Mouse (Mus musculus) heart, embryonic 15.5 days (tissue): ENCODE data around the gene Zc3h10. TPM values are rescaled to one million over a fixed set of nuclear protein-coding genes. Genes with fewer than 3 reads are reported as not detected.
"Not testable (repeated sequence)": the region's sequence is repeated elsewhere in the genome, so short reads cannot be mapped to it uniquely, and the experiment has no call there.

Experiments used
- ATAC-seq: fragments of 200-750 bp; cut with Nextera tagmentation; replicated peaks from 2 replicates; pipeline ENCODE4 v1.8.0; 2017; ENCODE audit warnings: low read depth, moderate TSS enrichment; ENCODE audit not compliant: insufficient number of reproducible peaks, insufficient read depth, low FRiP score
- H3K27ac ChIP-seq: fragments of 300-500 bp; sonication (generic); 2 replicates; pipeline ENCODE4 v1.5.1; 2015; ENCODE audit warnings: mild to moderate bottlenecking, inconsistent platforms
- H3K27me3 ChIP-seq: fragments of 300-500 bp; sonication (generic); 2 replicates; pipeline ENCODE4 v1.6.1; 2015; ENCODE audit warnings: inconsistent platforms
- H3K36me3 ChIP-seq: fragments of 300-500 bp; sonication (generic); 2 replicates; pipeline ENCODE4 v1.6.1; 2015; ENCODE audit warnings: mild to moderate bottlenecking, inconsistent platforms
- H3K4me1 ChIP-seq: fragments of 300-500 bp; sonication (generic); replicated peaks from 2 replicates; pipeline ENCODE4 v1.6.1; 2015; ENCODE audit warnings: inconsistent platforms
- H3K4me2 ChIP-seq: fragments of 300-500 bp; sonication (generic); 2 replicates; pipeline ENCODE4 v1.6.1; 2015; ENCODE audit warnings: inconsistent platforms, mild to moderate bottlenecking, moderate library complexity
- H3K4me3 ChIP-seq: fragments of 300-500 bp; sonication (generic); 2 replicates; pipeline ENCODE4 v1.5.1; 2015; ENCODE audit warnings: mild to moderate bottlenecking, inconsistent platforms
- H3K9ac ChIP-seq: fragments of 300-500 bp; sonication (generic); 2 replicates; pipeline ENCODE4 v1.6.1; 2015; ENCODE audit warnings: mild to moderate bottlenecking, inconsistent platforms
- H3K9me3 ChIP-seq: fragments of 300-500 bp; sonication (generic); replicated peaks from 2 replicates; pipeline ENCODE4 v1.6.1; 2016; ENCODE audit warnings: inconsistent platforms
- WGBS: fragments of 180-500 bp; shearing (Covaris S2); methylation state at CpG from one replicate; pipeline ENCODE4 v1.1.7; 2015; ENCODE audit warnings: mixed read lengths; 5-methylcytosine and 5-hydroxymethylcytosine counted together
- polyA plus RNA-seq: library from polyadenylated mRNA; unstranded; fragments of >200 nt; fragmentation: Nextera tagmentation; extraction: Ambion mirVana; gene quantifications from 2 replicates; pipeline ENCODE4 v1.2.1, GENCODE M21; 2015

Gene Zc3h10
- polyA plus RNA-seq, 1 experiment from 2014 or later: 10.2 TPM

GRCm38 (mm10) chr10:128505371-128505667 lies 42.3 kb downstream of the Zc3h10 start:
- peaks cover 14% of the 10 kb centered on the region for H3K4me1 ChIP-seq
- H3K27ac ChIP-seq, ATAC-seq, H3K4me2 ChIP-seq, H3K9ac ChIP-seq, H3K4me3 ChIP-seq, H3K27me3 ChIP-seq, H3K9me3 ChIP-seq: not testable (repeated sequence)
- H3K36me3 ChIP-seq: peaks cover 11% of the 10 kb centered on the region
- 79% methylated on average over 5 of the region's 5 CpGs for WGBS

- Histone ChIP-seq H3K4me3 (no peak overlapping the region), H3K27ac (no peak overlapping the region), H3K9me3 (no peaks in the 10 kb centered on the region), H3K9ac (no peak overlapping the region), H3K4me2 (no peak overlapping the region), H3K27me3 (no peaks in the 10 kb centered on the region), H3K4me1 (peaks cover 17% of the 10 kb centered on the region), H3K36me3 (peaks cover 8% of the 10 kb centered on the region; the same call in 1 of the 2 replicates)
- 59% methylated on average over 9 of the region's 9 CpGs for WGBS
- no peak for ATAC-seq
Measured at GRCm38 (mm10) chr10:128504641-128505370, 42.8 kb downstream of the Zc3h10 start.

GRCm38 (mm10) chr10:128504012-128504411 lies 43.6 kb downstream of the Zc3h10 start:
- H3K27me3 ChIP-seq: no peaks in the 10 kb centered on the region
- H3K36me3 ChIP-seq: peaks cover 1% of the 10 kb centered on the region; the same call in 1 of the 2 replicates
- no peak for ATAC-seq
- no peak overlapping the region for H3K4me2 ChIP-seq
- H3K9me3 ChIP-seq: no peaks in the 10 kb centered on the region
- 78% methylated on average over 3 of the region's 3 CpGs for WGBS
- no peak overlapping the region for H3K27ac ChIP-seq
- H3K4me3 ChIP-seq: no peak overlapping the region
- H3K9ac ChIP-seq: no peak overlapping the region
- H3K4me1 ChIP-seq: peaks cover 20% of the 10 kb centered on the region

- H3K27ac ChIP-seq: no peak overlapping the region
- H3K4me3 ChIP-seq: no peak overlapping the region
- ATAC-seq: no peak
- H3K36me3 ChIP-seq: no peaks in the 10 kb centered on the region
- H3K9me3 ChIP-seq: no peaks in the 10 kb centered on the region
- H3K4me2 ChIP-seq: no peak overlapping the region
- no peak overlapping the region for H3K9ac ChIP-seq
- no peaks in the 10 kb centered on the region for H3K27me3 ChIP-seq
- WGBS: 75% methylated on average over 8 of the region's 8 CpGs
- peaks cover 20% of the 10 kb centered on the region for H3K4me1 ChIP-seq
Measured at GRCm38 (mm10) chr10:128503532-128503931, 44.0 kb downstream of the Zc3h10 start.

- H3K27me3 ChIP-seq: no peaks in the 10 kb centered on the region
- ATAC-seq: no peak
- no peak overlapping the region for H3K4me2 ChIP-seq
- no peak overlapping the region for H3K4me3 ChIP-seq
- H3K9ac ChIP-seq: no peak overlapping the region
- H3K27ac ChIP-seq: no peak overlapping the region
- no peaks in the 10 kb centered on the region for H3K9me3 ChIP-seq
- WGBS: 79% methylated on average over 5 of the region's 5 CpGs
- H3K36me3 ChIP-seq: no peaks in the 10 kb centered on the region
- peaks cover 26% of the 10 kb centered on the region for H3K4me1 ChIP-seq
Measured at GRCm38 (mm10) chr10:128502341-128502740, 45.2 kb downstream of the Zc3h10 start.

GRCm38 (mm10) chr10:128499116-128499671 lies 48.4 kb downstream of the Zc3h10 start:
- Histone ChIP-seq H3K4me2 (peak overlapping the region; percentile 75), H3K4me1 (peaks cover 42% of the 10 kb centered on the region), H3K9ac (peak overlapping the region; percentile 67), H3K27me3 (no peaks in the 10 kb centered on the region), H3K9me3 (no peaks in the 10 kb centered on the region), H3K36me3 (no peaks in the 10 kb centered on the region), H3K4me3 (peak overlapping the region; percentile 61), H3K27ac (peak overlapping the region; percentile 94)
- peak; percentile 20 for ATAC-seq
- WGBS: 1% methylated on average over 21 of the region's 21 CpGs

- H3K4me2 ChIP-seq: peak within 1 kb of the TSS; percentile 75
- no peaks in the 10 kb centered on the region for H3K9me3 ChIP-seq
- H3K4me3 ChIP-seq: peak within 1 kb of the TSS; percentile 61
- no peaks in the 10 kb centered on the region for H3K27me3 ChIP-seq
- peaks cover 41% of the 10 kb centered on the region for H3K4me1 ChIP-seq
- H3K36me3 ChIP-seq: no peaks in the 10 kb centered on the region
- H3K9ac ChIP-seq: peak within 1 kb of the TSS; percentile 67
- ATAC-seq: peak; percentile 92
- under 1% methylated on average over 27 of the region's 27 CpGs for WGBS
- peak within 1 kb of the TSS; percentile 94 for H3K27ac ChIP-seq
Measured at GRCm38 (mm10) chr10:128498590-128498989, 49.0 kb downstream of the Zc3h10 start, which contains the start of gene Myl6b. Myl6b (minus strand) TSS chr10:128498685.

- no peaks in the 10 kb centered on the region for H3K9me3 ChIP-seq
- no peak overlapping the region for H3K9ac ChIP-seq
- no peak overlapping the region for H3K4me3 ChIP-seq
- H3K27me3 ChIP-seq: no peaks in the 10 kb centered on the region
- H3K4me1 ChIP-seq: peaks cover 41% of the 10 kb centered on the region
- H3K36me3 ChIP-seq: no peaks in the 10 kb centered on the region
- no peak overlapping the region for H3K4me2 ChIP-seq
- H3K27ac ChIP-seq: no peak overlapping the region
- no peak for ATAC-seq
- WGBS: 36% methylated on average over 6 of the region's 6 CpGs
Measured at GRCm38 (mm10) chr10:128497134-128497737, 50.3 kb downstream of the Zc3h10 start.

GRCm38 (mm10) chr10:128496509-128497077 lies 51.0 kb downstream of the Zc3h10 start:
- no peak overlapping the region for H3K4me2 ChIP-seq
- H3K27ac ChIP-seq: peak overlapping the region; percentile 55
- H3K4me1 ChIP-seq: peaks cover 47% of the 10 kb centered on the region
- no peaks in the 10 kb centered on the region for H3K36me3 ChIP-seq
- H3K9ac ChIP-seq: no peak overlapping the region; the same call in 1 of the 2 replicates
- WGBS: 38% methylated on average over 6 of the region's 6 CpGs
- no peaks in the 10 kb centered on the region for H3K27me3 ChIP-seq
- ATAC-seq: no peak
- no peak overlapping the region for H3K4me3 ChIP-seq
- H3K9me3 ChIP-seq: no peaks in the 10 kb centered on the region

GRCm38 (mm10) chr10:128495903-128496302 lies 51.7 kb downstream of the Zc3h10 start:
- no peak overlapping the region for H3K4me2 ChIP-seq
- no peaks in the 10 kb centered on the region for H3K9me3 ChIP-seq
- H3K4me3 ChIP-seq: no peak overlapping the region
- peak overlapping the region; percentile 55 for H3K27ac ChIP-seq
- no peak overlapping the region for H3K9ac ChIP-seq
- H3K27me3 ChIP-seq: no peaks in the 10 kb centered on the region
- ATAC-seq: no peak
- 79% methylated on average over 4 of the region's 4 CpGs for WGBS
- peaks cover 54% of the 10 kb centered on the region for H3K4me1 ChIP-seq
- H3K36me3 ChIP-seq: no peaks in the 10 kb centered on the region

GRCm38 (mm10) chr10:128495270-128495669 lies 52.3 kb downstream of the Zc3h10 start:
- WGBS: 70% methylated on average over 2 of the region's 2 CpGs
- no peaks in the 10 kb centered on the region for H3K27me3 ChIP-seq
- H3K27ac ChIP-seq: peak overlapping the region; percentile 98
- H3K4me1 ChIP-seq: peaks cover 61% of the 10 kb centered on the region
- no peak for ATAC-seq
- H3K36me3 ChIP-seq: peaks cover 4% of the 10 kb centered on the region; the same call in 1 of the 2 replicates
- H3K9me3 ChIP-seq: no peaks in the 10 kb centered on the region
- peak overlapping the region; percentile 89 for H3K9ac ChIP-seq
- peak overlapping the region; percentile 77 for H3K4me2 ChIP-seq
- peak overlapping the region; percentile 93 for H3K4me3 ChIP-seq
